Mouse (Mus musculus) embryonic facial prominence, embryonic 10.5 days (tissue): Measurements from ENCODE around the gene Upk2. TPM values are rescaled to one million over a fixed set of nuclear protein-coding genes. Genes with fewer than 3 reads are reported as not detected.
A peak's percentile ranks its signal among the peaks of the same experiment; 100 is the strongest.

Experiments used
- DNase-seq: peaks from one replicate; pipeline ENCODE4 v3.0.0-alpha.2; 2017; ENCODE audit warnings: low spot score
- H3K27ac ChIP-seq: fragments of 300-500 bp; sonication (generic); replicated peaks from 2 replicates; pipeline ENCODE4 v1.5.1; 2016; ENCODE audit warnings: mild to moderate bottlenecking
- H3K27me3 ChIP-seq: fragments of 300-500 bp; sonication (generic); replicated peaks from 2 replicates; pipeline ENCODE4 v1.6.1; 2016; ENCODE audit warnings: low read depth, mild to moderate bottlenecking; ENCODE audit not compliant: poor library complexity, severe bottlenecking
- H3K36me3 ChIP-seq: fragments of 300-500 bp; sonication (generic); replicated peaks from 2 replicates; pipeline ENCODE4 v1.6.1; 2016; ENCODE audit warnings: mild to moderate bottlenecking, moderate library complexity
- H3K4me1 ChIP-seq: fragments of 300-500 bp; sonication (generic); 2 replicates; pipeline ENCODE4 v1.6.1; 2016
- H3K4me3 ChIP-seq: fragments of 300-500 bp; sonication (generic); 2 replicates; pipeline ENCODE4 v1.5.1; 2016; ENCODE audit warnings: mild to moderate bottlenecking, moderate library complexity
- H3K9me3 ChIP-seq: fragments of 300-500 bp; sonication (generic); 2 replicates; pipeline ENCODE4 v1.6.1; 2016; ENCODE audit warnings: mild to moderate bottlenecking
- WGBS: fragments of 180-500 bp; shearing (Covaris S2); methylation state at CpG from one replicate; pipeline ENCODE4 v1.1.7; 2016; 5-methylcytosine and 5-hydroxymethylcytosine counted together
- polyA plus RNA-seq: library from polyadenylated mRNA; unstranded; fragments of >200 nt; fragmentation: Nextera tagmentation; extraction: Ambion mirVana; gene quantifications from 2 replicates; pipeline ENCODE4 v1.2.1, GENCODE M21; 2016

Upk2 gene
- 0.41 and 0.59 TPM in 2 replicates for polyA plus RNA-seq

- DNase-seq: no peak
- 9% methylated on average over 4 of the region's 4 CpGs for WGBS
- Histone ChIP-seq H3K27ac (peak within 1 kb of the TSS; percentile 32), H3K4me1 (peaks cover 38% of the 10 kb centered on the region), H3K36me3 (no peaks in the 10 kb centered on the region), H3K27me3 (peaks cover 47% of the 10 kb centered on the region), H3K9me3 (no peaks in the 10 kb centered on the region), H3K4me3 (no peak within 1 kb of the TSS)
Observed at GRCm38 (mm10) chr9:44454891-44455220, at the start of gene Upk2. Upk2 (minus strand) TSS chr9:44454976.

DNA sequence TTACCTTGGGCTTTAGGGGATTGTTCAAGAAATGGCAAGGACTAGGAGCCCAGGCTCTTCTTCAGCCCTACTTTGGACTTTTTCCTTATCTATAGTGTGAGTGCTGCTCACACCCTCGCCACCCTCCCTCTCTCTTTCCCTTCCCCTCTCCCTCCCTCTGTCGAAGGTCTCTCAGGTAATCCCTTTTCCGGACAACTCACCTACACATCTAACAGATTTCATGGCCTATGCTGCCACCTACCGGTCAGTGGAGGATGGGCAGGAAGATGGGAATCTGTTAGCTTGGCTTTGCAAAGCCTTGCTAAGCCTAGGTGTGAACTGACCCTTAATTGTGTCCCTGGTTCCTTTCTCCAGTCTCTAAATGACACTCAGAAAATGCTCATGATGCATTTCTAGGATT lies 47.2 kb upstream of the Upk2 start:
- WGBS: 0% methylated on average over 4 of the region's 4 CpGs
- Histone ChIP-seq H3K4me3 (peak overlapping the region; percentile 56), H3K9me3 (no peaks in the 10 kb centered on the region), H3K27me3 (peaks cover 7% of the 10 kb centered on the region; the same call in 1 of the 2 replicates), H3K36me3 (peaks cover 60% of the 10 kb centered on the region), H3K4me1 (peaks cover 64% of the 10 kb centered on the region), H3K27ac (peak overlapping the region; percentile 93)
- DNase-seq: peak; percentile 86

DNA sequence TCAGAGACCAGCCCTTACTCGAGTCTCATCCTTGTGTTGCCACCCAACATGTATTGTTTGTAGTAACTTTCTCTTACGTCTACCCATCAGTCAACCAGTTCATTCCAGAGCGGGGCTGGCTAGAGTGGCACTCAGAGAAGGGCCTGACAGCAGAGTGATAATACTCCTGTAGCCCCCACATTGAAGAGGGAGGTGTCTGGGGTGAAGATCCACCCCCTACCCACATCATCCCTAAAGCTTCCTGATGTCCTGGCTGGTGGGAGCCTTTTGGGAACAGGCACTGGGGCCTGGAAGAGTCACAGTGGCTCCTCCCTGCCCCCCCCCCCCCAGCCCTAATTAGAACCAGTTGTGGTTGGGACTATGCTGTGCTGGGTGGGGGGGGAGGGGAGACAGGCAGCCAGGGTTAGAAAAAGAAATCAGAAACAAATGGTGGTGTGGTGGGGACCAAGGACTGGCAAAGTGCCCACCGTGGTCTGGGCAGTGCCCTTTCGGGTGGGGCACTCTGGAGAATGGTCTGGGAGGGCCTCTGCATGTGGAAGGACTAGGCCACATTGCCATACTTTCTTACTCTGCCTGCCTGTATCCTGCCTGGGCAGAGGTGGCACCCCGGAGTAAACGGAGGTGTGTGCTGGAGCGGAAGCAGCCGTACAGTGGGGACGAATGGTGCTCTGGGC lies 46.6 kb upstream of the Upk2 start:
- H3K9me3 ChIP-seq: no peaks in the 10 kb centered on the region
- peak; percentile 77 for DNase-seq
- H3K27me3 ChIP-seq: peaks cover 7% of the 10 kb centered on the region; the same call in 1 of the 2 replicates
- peak overlapping the region; percentile 56 for H3K4me3 ChIP-seq
- WGBS: 25% methylated on average over 10 of the region's 10 CpGs
- peaks cover 71% of the 10 kb centered on the region for H3K4me1 ChIP-seq
- H3K27ac ChIP-seq: peak overlapping the region; percentile 93
- H3K36me3 ChIP-seq: peaks cover 57% of the 10 kb centered on the region

DNA sequence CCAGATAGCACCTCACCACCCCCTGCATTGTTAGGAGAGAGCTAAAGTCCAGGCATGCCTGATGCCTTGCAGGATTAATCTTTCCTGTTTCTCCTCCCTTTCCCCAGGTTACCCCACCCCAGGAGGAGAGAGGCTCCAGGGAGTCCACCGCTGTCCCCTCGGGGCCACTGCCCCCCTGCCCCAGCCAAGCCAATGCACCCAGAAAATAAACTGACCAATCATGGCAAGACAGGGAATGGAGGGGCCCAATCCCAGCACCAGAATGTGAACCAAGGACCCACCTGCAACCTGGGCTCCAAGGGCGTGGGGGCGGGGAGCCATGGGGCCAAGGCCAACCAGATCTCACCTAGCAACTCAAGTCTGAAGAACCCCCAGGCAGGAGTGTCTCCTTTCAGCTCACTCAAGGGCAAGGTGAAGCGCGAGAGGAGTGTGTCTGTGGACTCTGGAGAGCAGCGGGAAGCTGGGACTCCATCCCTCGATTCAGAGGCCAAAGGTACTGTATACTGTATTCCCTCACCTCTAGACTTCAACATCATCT lies 45.9 kb upstream of the Upk2 start:
- peaks cover 7% of the 10 kb centered on the region; the same call in 1 of the 2 replicates for H3K27me3 ChIP-seq
- peak overlapping the region; percentile 56 for H3K4me3 ChIP-seq
- peak overlapping the region; percentile 93 for H3K27ac ChIP-seq
- peaks cover 57% of the 10 kb centered on the region for H3K36me3 ChIP-seq
- DNase-seq: no peak
- 34% methylated on average over 8 of the region's 8 CpGs for WGBS
- no peaks in the 10 kb centered on the region for H3K9me3 ChIP-seq
- peaks cover 71% of the 10 kb centered on the region for H3K4me1 ChIP-seq

DNA sequence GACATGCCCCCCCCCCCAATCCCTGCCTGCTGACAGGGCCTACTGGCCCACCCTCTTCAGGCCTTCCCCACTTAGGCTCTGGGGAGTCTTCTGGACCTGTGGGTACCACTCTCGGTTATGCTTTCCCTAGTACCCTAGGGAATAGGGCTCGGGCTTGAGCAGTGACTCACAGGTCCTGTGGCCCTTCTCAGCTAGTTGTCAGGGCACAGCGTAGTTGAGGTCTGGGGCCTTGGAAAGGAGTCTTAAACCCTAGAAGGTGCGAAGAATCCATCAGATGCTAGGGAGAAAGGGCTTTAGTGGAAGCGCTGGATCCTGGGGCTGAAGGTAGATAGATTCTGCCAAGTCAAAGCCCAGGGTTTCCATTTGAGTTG lies 45.4 kb upstream of the Upk2 start:
- Histone ChIP-seq H3K36me3 (peaks cover 52% of the 10 kb centered on the region), H3K9me3 (no peaks in the 10 kb centered on the region), H3K27me3 (peaks cover 7% of the 10 kb centered on the region; the same call in 1 of the 2 replicates), H3K4me1 (peaks cover 72% of the 10 kb centered on the region), H3K4me3 (peak overlapping the region; percentile 56), H3K27ac (peak overlapping the region; percentile 93)
- DNase-seq: no peak
- WGBS: 27% methylated on average over 5 of the region's 5 CpGs

- Histone ChIP-seq H3K9me3 (no peaks in the 10 kb centered on the region), H3K4me1 (peaks cover 77% of the 10 kb centered on the region), H3K4me3 (peak overlapping the region; percentile 56), H3K36me3 (peaks cover 46% of the 10 kb centered on the region), H3K27me3 (peaks cover 7% of the 10 kb centered on the region; the same call in 1 of the 2 replicates), H3K27ac (peak overlapping the region; percentile 93)
- 4% methylated on average over 20 of the region's 20 CpGs for WGBS
- DNase-seq: peak; percentile 77
Observed at GRCm38 (mm10) chr9:44499356-44500162, 44.8 kb upstream of the Upk2 start.

DNA sequence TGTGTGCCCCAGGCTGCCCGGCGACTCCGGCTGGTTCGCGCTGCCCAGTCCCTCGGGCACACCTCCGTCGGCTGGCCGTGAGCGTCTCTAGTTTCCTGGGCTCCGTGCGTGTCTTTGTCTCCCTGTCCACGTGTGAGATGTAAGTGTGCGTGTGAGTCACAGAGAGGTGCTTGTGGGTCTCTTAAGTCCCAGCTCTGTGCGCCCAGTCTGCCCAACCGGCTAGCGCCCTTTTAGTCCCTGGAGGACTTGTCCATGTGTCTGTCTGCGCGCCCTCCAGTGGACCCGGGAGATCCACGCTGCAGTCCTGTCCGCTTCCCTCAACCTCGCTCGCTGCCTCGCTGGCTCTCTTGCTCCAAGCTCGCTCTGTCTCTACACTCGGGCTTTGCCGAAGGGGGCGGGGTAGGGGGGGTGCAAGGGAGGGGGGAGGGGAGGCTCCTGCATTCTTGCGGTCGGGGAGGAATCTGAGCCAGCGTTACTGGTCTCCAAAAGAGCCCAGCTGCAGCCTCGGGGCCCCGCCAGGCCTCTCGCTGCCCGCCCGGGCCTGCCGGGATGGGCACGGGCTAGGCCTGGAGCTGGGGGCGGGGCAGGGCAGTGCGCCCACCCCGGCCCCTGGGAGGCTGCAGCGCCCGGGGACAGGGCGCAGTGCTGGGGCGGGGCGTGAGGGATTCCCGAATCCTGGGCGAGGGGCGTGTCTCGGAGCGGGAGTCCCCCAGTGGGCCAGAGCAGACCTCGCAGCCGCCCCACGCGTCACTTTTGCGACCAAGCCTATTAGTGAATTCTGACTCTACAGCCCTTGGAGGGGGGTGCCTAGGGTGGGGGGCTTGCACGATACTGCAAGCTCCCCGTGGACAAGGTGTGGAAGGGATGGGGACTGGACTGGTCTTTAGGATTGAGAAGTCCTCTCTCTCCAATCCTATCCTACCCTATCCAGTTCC lies 43.9 kb upstream of the Upk2 start:
- H3K36me3 ChIP-seq: peaks cover 42% of the 10 kb centered on the region
- peak; percentile 94 for DNase-seq
- H3K4me1 ChIP-seq: peaks cover 86% of the 10 kb centered on the region
- H3K4me3 ChIP-seq: peak overlapping the region; percentile 56
- peak overlapping the region; percentile 93 for H3K27ac ChIP-seq
- WGBS: under 1% methylated on average over 59 of the region's 59 CpGs
- H3K27me3 ChIP-seq: peaks cover 7% of the 10 kb centered on the region; the same call in 1 of the 2 replicates
- H3K9me3 ChIP-seq: no peaks in the 10 kb centered on the region

- peak; percentile 78 for DNase-seq
- peak overlapping the region; percentile 56 for H3K4me3 ChIP-seq
- H3K36me3 ChIP-seq: peaks cover 37% of the 10 kb centered on the region
- no peaks in the 10 kb centered on the region for H3K9me3 ChIP-seq
- peaks cover 95% of the 10 kb centered on the region for H3K4me1 ChIP-seq
- 2% methylated on average over 11 of the region's 11 CpGs for WGBS
- H3K27me3 ChIP-seq: peaks cover 7% of the 10 kb centered on the region; the same call in 1 of the 2 replicates
- peak overlapping the region; percentile 93 for H3K27ac ChIP-seq
Observed at GRCm38 (mm10) chr9:44497624-44498377, 43.0 kb upstream of the Upk2 start.

DNA sequence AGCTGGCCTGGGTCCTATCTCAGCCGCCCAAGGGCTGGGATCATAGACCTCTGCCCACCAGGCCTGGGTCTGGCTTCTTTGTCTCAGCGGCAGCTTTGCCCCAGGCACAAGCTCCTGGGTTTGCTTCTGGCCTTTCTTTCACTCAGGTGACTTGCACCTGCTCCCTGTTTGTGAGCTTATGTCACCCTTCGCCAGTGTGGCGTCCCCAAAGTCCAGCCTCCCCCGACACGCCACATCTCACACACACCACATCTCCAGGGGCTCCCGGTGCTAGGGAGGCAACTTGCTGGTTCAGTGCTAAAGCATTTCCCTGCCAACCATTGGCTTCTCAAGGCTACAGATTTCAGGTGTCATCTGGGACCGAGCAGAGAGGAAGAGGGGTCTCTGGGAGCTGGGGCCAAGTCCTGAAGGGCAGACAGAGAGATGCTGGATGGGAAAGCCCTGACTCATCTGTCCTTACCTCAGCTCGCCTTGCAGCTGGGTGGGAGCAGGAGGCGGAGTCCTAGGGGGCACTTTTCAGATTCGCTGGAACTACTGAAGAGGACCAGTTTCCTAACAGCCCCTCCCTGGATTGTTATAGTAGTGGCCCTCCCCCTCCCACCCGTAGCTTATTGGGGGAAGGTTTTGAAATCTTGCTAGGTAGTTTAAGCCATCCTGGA lies 42.2 kb upstream of the Upk2 start:
- peak; percentile 9 for DNase-seq
- H3K9me3 ChIP-seq: no peaks in the 10 kb centered on the region
- H3K36me3 ChIP-seq: peaks cover 38% of the 10 kb centered on the region
- 46% methylated on average over 12 of the region's 12 CpGs for WGBS
- peak overlapping the region; percentile 93 for H3K27ac ChIP-seq
- H3K4me1 ChIP-seq: peaks cover 100% of the 10 kb centered on the region
- H3K4me3 ChIP-seq: peak overlapping the region; percentile 56
- peaks cover 7% of the 10 kb centered on the region; the same call in 1 of the 2 replicates for H3K27me3 ChIP-seq

DNA sequence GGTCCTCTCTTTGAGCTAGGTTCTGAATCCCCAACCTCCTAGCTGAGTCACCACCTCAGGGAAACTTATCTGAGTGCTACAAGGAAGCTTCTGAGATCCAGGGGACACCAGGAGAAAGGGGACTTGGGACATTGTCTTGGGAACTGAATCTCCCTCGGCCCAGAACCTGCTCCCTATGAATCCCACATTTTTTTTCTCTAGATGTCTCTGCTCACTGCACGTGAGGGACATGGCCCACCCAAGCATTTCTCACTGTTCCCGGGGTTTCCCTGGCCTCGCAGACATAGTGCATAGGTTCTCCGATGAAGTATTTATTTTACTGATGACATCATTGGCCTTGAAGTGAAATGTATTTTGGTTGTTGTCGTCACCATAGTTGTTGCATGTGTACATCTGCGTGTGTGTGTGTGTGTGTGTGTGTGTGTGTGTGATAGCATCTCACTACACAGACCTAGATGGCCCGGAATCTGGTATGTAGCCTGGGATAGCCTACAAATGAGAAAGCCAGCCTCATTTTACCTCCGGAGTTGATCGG lies 41.1 kb upstream of the Upk2 start:
- H3K27ac ChIP-seq: peak overlapping the region; percentile 74; the same call in 1 of the 2 replicates
- no peaks in the 10 kb centered on the region for H3K27me3 ChIP-seq
- no peaks in the 10 kb centered on the region for H3K9me3 ChIP-seq
- no peak overlapping the region for H3K4me3 ChIP-seq
- peaks cover 36% of the 10 kb centered on the region for H3K36me3 ChIP-seq
- no peak for DNase-seq
- H3K4me1 ChIP-seq: peaks cover 99% of the 10 kb centered on the region
- 86% methylated on average over 10 of the region's 10 CpGs for WGBS
